Mouse (Mus musculus) intestine, embryonic 14.5 days (tissue): Measurements from ENCODE around the gene Lrrc56. TPM values are rescaled to one million over a fixed set of nuclear protein-coding genes. Genes with fewer than 3 reads are reported as not detected.

Experiments used
- ATAC-seq: fragments of 200-750 bp; cut with Nextera tagmentation; replicated peaks from 2 replicates; pipeline ENCODE4 v1.8.0; 2017; ENCODE audit warnings: low read depth, moderate number of reproducible peaks, moderate TSS enrichment, moderate library complexity; ENCODE audit not compliant: low FRiP score, low TSS enrichment
- DNase-seq: peaks from one replicate; pipeline ENCODE4 v3.0.0-alpha.2; 2018; ENCODE audit warnings: low spot score
- H3K27ac ChIP-seq: fragments of 300-500 bp; sonication (generic); 2 replicates; pipeline ENCODE4 v1.5.1; 2014; ENCODE audit warnings: low read depth, mild to moderate bottlenecking, control low read depth
- H3K27me3 ChIP-seq: fragments of 300-500 bp; sonication (generic); replicated peaks from 2 replicates; pipeline ENCODE4 v1.6.1; 2014; ENCODE audit warnings: low read length, control low read depth; ENCODE audit not compliant: control insufficient read depth, insufficient read depth
- H3K36me3 ChIP-seq: fragments of 300-500 bp; sonication (generic); 2 replicates; pipeline ENCODE4 v1.6.1; 2014; ENCODE audit warnings: low read length, control low read depth; ENCODE audit not compliant: control insufficient read depth, insufficient read depth
- H3K4me1 ChIP-seq: fragments of 300-500 bp; sonication (generic); replicated peaks from 2 replicates; pipeline ENCODE4 v1.6.1; 2014; ENCODE audit warnings: low read length, control low read depth, mixed read lengths; ENCODE audit not compliant: control insufficient read depth, insufficient read depth
- H3K4me2 ChIP-seq: fragments of 300-500 bp; sonication (generic); 2 replicates; pipeline ENCODE4 v1.6.1; 2014; ENCODE audit warnings: low read length
- H3K4me3 ChIP-seq: fragments of 300-500 bp; sonication (generic); 2 replicates; pipeline ENCODE4 v1.5.1; 2014; ENCODE audit warnings: low read depth, low read length, control low read depth, mixed read lengths
- H3K9ac ChIP-seq: fragments of 300-500 bp; sonication (generic); 2 replicates; pipeline ENCODE4 v1.6.1; 2014; ENCODE audit warnings: mild to moderate bottlenecking, low read length
- H3K9me3 ChIP-seq: fragments of 300-500 bp; sonication (generic); 2 replicates; pipeline ENCODE4 v1.6.1; 2016; ENCODE audit warnings: low read length, control low read depth; ENCODE audit not compliant: control insufficient read depth
- WGBS: fragments of 180-500 bp; shearing (Covaris S2); extraction: QIAGEN DNeasy Blood & Tissue Kit; methylation state at CpG from one replicate; pipeline ENCODE4 v1.1.7; 2014; 5-methylcytosine and 5-hydroxymethylcytosine counted together
- polyA plus RNA-seq: library from polyadenylated mRNA; unstranded; fragments of >200 nt; fragmentation: Nextera tagmentation; extraction: Ambion mirVana; gene quantifications from 2 replicates; pipeline ENCODE4 v1.2.1, GENCODE M21; 2014

Gene Lrrc56
- polyA plus RNA-seq, 1 experiment from 2014 or later, result 3.9 TPM

- Histone ChIP-seq H3K27ac (no peak overlapping the region), H3K9me3 (no peaks in the 10 kb centered on the region), H3K4me2 (no peak overlapping the region), H3K36me3 (peaks cover 33% of the 10 kb centered on the region), H3K4me1 (peaks cover 8% of the 10 kb centered on the region), H3K9ac (no peak overlapping the region), H3K4me3 (no peak overlapping the region), H3K27me3 (no peaks in the 10 kb centered on the region)
- no peak for ATAC-seq
- WGBS, result 66% methylated on average over 3 of the region's 3 CpGs
- no peak for DNase-seq
Observed at GRCm38 (mm10) chr7:141188194-141188593, 5.8 kb upstream of the Lrrc56 start.

GRCm38 (mm10) chr7:141188733-141189132 is 5.2 kb upstream of the Lrrc56 start:
- Histone ChIP-seq H3K4me1 (peaks cover 8% of the 10 kb centered on the region), H3K9me3 (no peaks in the 10 kb centered on the region), H3K36me3 (peaks cover 33% of the 10 kb centered on the region), H3K4me3 (no peak overlapping the region), H3K9ac (no peak overlapping the region), H3K27me3 (no peaks in the 10 kb centered on the region), H3K27ac (no peak overlapping the region), H3K4me2 (no peak overlapping the region)
- DNase-seq (no peak), ATAC-seq (no peak)
- WGBS, result 89% methylated on average over 3 of the region's 3 CpGs

GRCm38 (mm10) chr7:141190220-141190619 is 3.7 kb upstream of the Lrrc56 start:
- no peak for DNase-seq
- Histone ChIP-seq H3K27ac (no peak overlapping the region), H3K4me1 (peaks cover 10% of the 10 kb centered on the region), H3K36me3 (peaks cover 33% of the 10 kb centered on the region), H3K9ac (no peak overlapping the region), H3K27me3 (no peaks in the 10 kb centered on the region), H3K4me2 (no peak overlapping the region), H3K9me3 (no peaks in the 10 kb centered on the region), H3K4me3 (no peak overlapping the region)
- no peak for ATAC-seq
- WGBS, result 92% methylated on average over 3 of the region's 3 CpGs

- peaks cover 12% of the 10 kb centered on the region for H3K4me1 ChIP-seq
- H3K36me3 ChIP-seq, result peaks cover 33% of the 10 kb centered on the region
- H3K27ac ChIP-seq, result no peak overlapping the region
- no peak overlapping the region for H3K9ac ChIP-seq
- H3K27me3 ChIP-seq, result no peaks in the 10 kb centered on the region
- WGBS, result 90% methylated on average over 14 of the region's 14 CpGs
- H3K4me2 ChIP-seq, result no peak overlapping the region
- no peaks in the 10 kb centered on the region for H3K9me3 ChIP-seq
- ATAC-seq, result no peak
- no peak for DNase-seq
- H3K4me3 ChIP-seq, result no peak overlapping the region
Observed at GRCm38 (mm10) chr7:141191036-141191435, 2.9 kb upstream of the Lrrc56 start.

GRCm38 (mm10) chr7:141191796-141192685 is 1.9 kb upstream of the Lrrc56 start:
- no peaks in the 10 kb centered on the region for H3K9me3 ChIP-seq
- 85% methylated on average over 24 of the region's 24 CpGs for WGBS
- peaks cover 33% of the 10 kb centered on the region for H3K36me3 ChIP-seq
- no peak for DNase-seq
- no peaks in the 10 kb centered on the region for H3K27me3 ChIP-seq
- H3K4me2 ChIP-seq, result peak overlapping the region; percentile 97
- peaks cover 12% of the 10 kb centered on the region for H3K4me1 ChIP-seq
- H3K9ac ChIP-seq, result no peak overlapping the region
- no peak overlapping the region for H3K27ac ChIP-seq
- no peak for ATAC-seq
- H3K4me3 ChIP-seq, result 0 out of 2 replicates have a peak overlapping the region, but pooled peaks have one; percentile 91

GRCm38 (mm10) chr7:141192776-141193347 is 1.1 kb upstream of the Lrrc56 start:
- H3K4me2 ChIP-seq, result peak overlapping the region; percentile 97
- H3K4me3 ChIP-seq, result peak overlapping the region; percentile 91
- H3K27me3 ChIP-seq, result no peaks in the 10 kb centered on the region
- peaks cover 12% of the 10 kb centered on the region for H3K4me1 ChIP-seq
- no peak for DNase-seq
- no peaks in the 10 kb centered on the region for H3K9me3 ChIP-seq
- 30% methylated on average over 12 of the region's 12 CpGs for WGBS
- ATAC-seq, result no peak
- H3K9ac ChIP-seq, result peak overlapping the region; percentile 85
- 0 out of 2 replicates have a peak overlapping the region, but pooled peaks have one; percentile 62 for H3K27ac ChIP-seq
- H3K36me3 ChIP-seq, result peaks cover 33% of the 10 kb centered on the region

GRCm38 (mm10) chr7:141193348-141193856 is 555 bp upstream of the Lrrc56 start:
- H3K4me2 ChIP-seq, result peak overlapping the region; percentile 97
- H3K36me3 ChIP-seq, result peaks cover 33% of the 10 kb centered on the region
- peak; percentile 26 for ATAC-seq
- WGBS, result under 1% methylated on average over 36 of the region's 43 CpGs
- peak overlapping the region; percentile 85 for H3K9ac ChIP-seq
- peak; percentile 75 for DNase-seq
- peaks cover 12% of the 10 kb centered on the region for H3K4me1 ChIP-seq
- no peaks in the 10 kb centered on the region for H3K27me3 ChIP-seq
- H3K4me3 ChIP-seq, result peak overlapping the region; percentile 91
- peak overlapping the region; percentile 62; the same call in 1 of the 2 replicates for H3K27ac ChIP-seq
- no peaks in the 10 kb centered on the region for H3K9me3 ChIP-seq

- DNase-seq (no peak), ATAC-seq (no peak)
- H3K9me3 ChIP-seq, result no peaks in the 10 kb centered on the region
- no peaks in the 10 kb centered on the region for H3K27me3 ChIP-seq
- peak overlapping the region; percentile 99 for H3K4me2 ChIP-seq
- peak overlapping the region; percentile 25 for H3K9ac ChIP-seq
- peaks cover 12% of the 10 kb centered on the region for H3K4me1 ChIP-seq
- WGBS, result 1% methylated on average over 23 of the region's 23 CpGs
- H3K27ac ChIP-seq, result peak overlapping the region; percentile 62
- peaks cover 27% of the 10 kb centered on the region for H3K36me3 ChIP-seq
- H3K4me3 ChIP-seq, result peak overlapping the region; percentile 91
Observed at GRCm38 (mm10) chr7:141194409-141194808, 452 bp downstream of the Lrrc56 start.
